Mouse (Mus musculus): Measurements from ENCODE around the gene Xylt1. TPM values are rescaled to one million over a fixed set of nuclear protein-coding genes. Genes with fewer than 3 reads are reported as not detected.

Gene Xylt1
- polyA plus RNA-seq, 1 experiment from 2014 or later: 2.6 TPM

GRCm38 (mm10) chr7:117392863-117393569, 12.2 kb downstream of the Xylt1 start:
- no peak for ATAC-seq
- no peak overlapping the region for H3K27ac ChIP-seq (ENCODE audit: low read length)
- no peaks in the 10 kb centered on the region for H3K27me3 ChIP-seq (replicated peaks; ENCODE audit: control insufficient read depth, insufficient read depth, low read length)
- no peak overlapping the region for H3K4me2 ChIP-seq (ENCODE audit: low read length)
- H3K4me1 ChIP-seq (replicated peaks; ENCODE audit: control insufficient read depth, insufficient read depth, low read length): peaks cover 13% of the 10 kb centered on the region
- no peaks in the 10 kb centered on the region for H3K36me3 ChIP-seq (ENCODE audit: control insufficient read depth, insufficient read depth)
- H3K9ac ChIP-seq (replicated peaks; ENCODE audit: low read depth, low read length): no peak overlapping the region
- no peaks in the 10 kb centered on the region for H3K9me3 ChIP-seq (ENCODE audit: control insufficient read depth, low read length)
- 62% methylated on average over 13 of the region's 13 CpGs for WGBS
- no peak overlapping the region for H3K4me3 ChIP-seq (replicated peaks; ENCODE audit: low read length)

GRCm38 (mm10) chr7:117393976-117394375, 13.2 kb downstream of the Xylt1 start:
- no peak overlapping the region for H3K27ac ChIP-seq (ENCODE audit: low read length)
- H3K9ac ChIP-seq (replicated peaks; ENCODE audit: low read depth, low read length): no peak overlapping the region
- H3K4me2 ChIP-seq (ENCODE audit: low read length): no peak overlapping the region
- WGBS: 84% methylated on average over 4 of the region's 4 CpGs
- no peaks in the 10 kb centered on the region for H3K27me3 ChIP-seq (replicated peaks; ENCODE audit: control insufficient read depth, insufficient read depth, low read length)
- no peaks in the 10 kb centered on the region for H3K9me3 ChIP-seq (ENCODE audit: control insufficient read depth, low read length)
- ATAC-seq: no peak
- H3K4me1 ChIP-seq (replicated peaks; ENCODE audit: control insufficient read depth, insufficient read depth, low read length): peaks cover 13% of the 10 kb centered on the region
- H3K4me3 ChIP-seq (replicated peaks; ENCODE audit: low read length): no peak overlapping the region
- no peaks in the 10 kb centered on the region for H3K36me3 ChIP-seq (ENCODE audit: control insufficient read depth, insufficient read depth)

GRCm38 (mm10) chr7:117394380-117394779, 13.6 kb downstream of the Xylt1 start:
- H3K9me3 ChIP-seq (ENCODE audit: control insufficient read depth, low read length): no peaks in the 10 kb centered on the region
- H3K36me3 ChIP-seq (ENCODE audit: control insufficient read depth, insufficient read depth): no peaks in the 10 kb centered on the region
- no peaks in the 10 kb centered on the region for H3K27me3 ChIP-seq (replicated peaks; ENCODE audit: control insufficient read depth, insufficient read depth, low read length)
- no peak overlapping the region for H3K9ac ChIP-seq (replicated peaks; ENCODE audit: low read depth, low read length)
- H3K4me3 ChIP-seq (replicated peaks; ENCODE audit: low read length): no peak overlapping the region
- no peak for ATAC-seq
- H3K27ac ChIP-seq (ENCODE audit: low read length): no peak overlapping the region
- 87% methylated on average over 6 of the region's 6 CpGs for WGBS
- H3K4me2 ChIP-seq (ENCODE audit: low read length): no peak overlapping the region
- H3K4me1 ChIP-seq (replicated peaks; ENCODE audit: control insufficient read depth, insufficient read depth, low read length): peaks cover 13% of the 10 kb centered on the region

- Histone ChIP-seq H3K27me3 (replicated peaks; ENCODE audit: control insufficient read depth, insufficient read depth, low read length) (no peaks in the 10 kb centered on the region), H3K4me1 (replicated peaks; ENCODE audit: control insufficient read depth, insufficient read depth, low read length) (peaks cover 13% of the 10 kb centered on the region), H3K4me2 (ENCODE audit: low read length) (no peak overlapping the region), H3K36me3 (ENCODE audit: control insufficient read depth, insufficient read depth) (no peaks in the 10 kb centered on the region), H3K4me3 (replicated peaks; ENCODE audit: low read length) (no peak overlapping the region), H3K9me3 (ENCODE audit: control insufficient read depth, low read length) (no peaks in the 10 kb centered on the region), H3K27ac (ENCODE audit: low read length) (no peak overlapping the region), H3K9ac (replicated peaks; ENCODE audit: low read depth, low read length) (no peak overlapping the region)
- ATAC-seq: no peak
- 57% methylated on average over 6 of the region's 6 CpGs for WGBS
Measured at GRCm38 (mm10) chr7:117395511-117395910, 14.7 kb downstream of the Xylt1 start.

- H3K9me3 ChIP-seq (ENCODE audit: control insufficient read depth, low read length): no peaks in the 10 kb centered on the region
- no peak overlapping the region for H3K4me3 ChIP-seq (replicated peaks; ENCODE audit: low read length)
- no peak overlapping the region for H3K4me2 ChIP-seq (ENCODE audit: low read length)
- H3K27ac ChIP-seq (ENCODE audit: low read length): no peak overlapping the region
- H3K4me1 ChIP-seq (replicated peaks; ENCODE audit: control insufficient read depth, insufficient read depth, low read length): peaks cover 23% of the 10 kb centered on the region
- H3K27me3 ChIP-seq (replicated peaks; ENCODE audit: control insufficient read depth, insufficient read depth, low read length): no peaks in the 10 kb centered on the region
- 91% methylated on average over 6 of the region's 6 CpGs for WGBS
- no peak overlapping the region for H3K9ac ChIP-seq (replicated peaks; ENCODE audit: low read depth, low read length)
- no peaks in the 10 kb centered on the region for H3K36me3 ChIP-seq (ENCODE audit: control insufficient read depth, insufficient read depth)
- no peak for ATAC-seq
Measured at GRCm38 (mm10) chr7:117397877-117398276, 17.1 kb downstream of the Xylt1 start.

- WGBS: 85% methylated on average over 5 of the region's 5 CpGs
- Histone ChIP-seq H3K27ac (ENCODE audit: low read length) (no peak overlapping the region), H3K4me1 (replicated peaks; ENCODE audit: control insufficient read depth, insufficient read depth, low read length) (peaks cover 23% of the 10 kb centered on the region), H3K36me3 (ENCODE audit: control insufficient read depth, insufficient read depth) (no peaks in the 10 kb centered on the region), H3K9ac (replicated peaks; ENCODE audit: low read depth, low read length) (no peak overlapping the region), H3K4me2 (ENCODE audit: low read length) (no peak overlapping the region), H3K4me3 (replicated peaks; ENCODE audit: low read length) (no peak overlapping the region), H3K27me3 (replicated peaks; ENCODE audit: control insufficient read depth, insufficient read depth, low read length) (no peaks in the 10 kb centered on the region), H3K9me3 (ENCODE audit: control insufficient read depth, low read length) (no peaks in the 10 kb centered on the region)
- ATAC-seq: no peak
Measured at GRCm38 (mm10) chr7:117399971-117400370, 19.2 kb downstream of the Xylt1 start.

GRCm38 (mm10) chr7:117401581-117401980, 20.8 kb downstream of the Xylt1 start:
- Histone ChIP-seq H3K9ac (replicated peaks; ENCODE audit: low read depth, low read length) (no peak overlapping the region), H3K27ac (ENCODE audit: low read length) (no peak overlapping the region), H3K4me3 (replicated peaks; ENCODE audit: low read length) (no peak overlapping the region), H3K9me3 (ENCODE audit: control insufficient read depth, low read length) (no peaks in the 10 kb centered on the region), H3K27me3 (replicated peaks; ENCODE audit: control insufficient read depth, insufficient read depth, low read length) (no peaks in the 10 kb centered on the region), H3K4me2 (ENCODE audit: low read length) (no peak overlapping the region), H3K4me1 (replicated peaks; ENCODE audit: control insufficient read depth, insufficient read depth, low read length) (peaks cover 18% of the 10 kb centered on the region), H3K36me3 (ENCODE audit: control insufficient read depth, insufficient read depth) (no peaks in the 10 kb centered on the region)
- WGBS: 40% methylated on average over 4 of the region's 4 CpGs
- ATAC-seq: peak; percentile 38; the same call in 1 of the 2 replicates

- Histone ChIP-seq H3K9ac (replicated peaks; ENCODE audit: low read depth, low read length) (no peak overlapping the region), H3K27me3 (replicated peaks; ENCODE audit: control insufficient read depth, insufficient read depth, low read length) (no peaks in the 10 kb centered on the region), H3K36me3 (ENCODE audit: control insufficient read depth, insufficient read depth) (no peaks in the 10 kb centered on the region), H3K9me3 (ENCODE audit: control insufficient read depth, low read length) (no peaks in the 10 kb centered on the region), H3K4me3 (replicated peaks; ENCODE audit: low read length) (no peak overlapping the region), H3K4me1 (replicated peaks; ENCODE audit: control insufficient read depth, insufficient read depth, low read length) (peaks cover 7% of the 10 kb centered on the region), H3K27ac (ENCODE audit: low read length) (no peak overlapping the region), H3K4me2 (ENCODE audit: low read length) (no peak overlapping the region)
- 90% methylated on average over 3 of the region's 3 CpGs for WGBS
- no peak for ATAC-seq
Measured at GRCm38 (mm10) chr7:117406336-117406735, 25.6 kb downstream of the Xylt1 start.

- H3K4me2 ChIP-seq (ENCODE audit: low read length): no peak overlapping the region
- H3K27me3 ChIP-seq (replicated peaks; ENCODE audit: control insufficient read depth, insufficient read depth, low read length): no peaks in the 10 kb centered on the region
- WGBS: 89% methylated on average over 8 of the region's 8 CpGs
- no peak overlapping the region for H3K4me3 ChIP-seq (replicated peaks; ENCODE audit: low read length)
- no peaks in the 10 kb centered on the region for H3K9me3 ChIP-seq (ENCODE audit: control insufficient read depth, low read length)
- no peak for ATAC-seq
- H3K9ac ChIP-seq (replicated peaks; ENCODE audit: low read depth, low read length): no peak overlapping the region
- H3K27ac ChIP-seq (ENCODE audit: low read length): no peak overlapping the region
- H3K36me3 ChIP-seq (ENCODE audit: control insufficient read depth, insufficient read depth): no peaks in the 10 kb centered on the region
- peaks cover 9% of the 10 kb centered on the region for H3K4me1 ChIP-seq (replicated peaks; ENCODE audit: control insufficient read depth, insufficient read depth, low read length)
Measured at GRCm38 (mm10) chr7:117409268-117409988, 28.6 kb downstream of the Xylt1 start.
